Mouse (Mus musculus): Measurements from ENCODE around the gene Ash1l. TPM values are rescaled to one million over a fixed set of nuclear protein-coding genes. Genes with fewer than 3 reads are reported as not detected.

The Ash1l gene
- polyA plus RNA-seq, 1 experiment, result 32.6 TPM

DNA sequence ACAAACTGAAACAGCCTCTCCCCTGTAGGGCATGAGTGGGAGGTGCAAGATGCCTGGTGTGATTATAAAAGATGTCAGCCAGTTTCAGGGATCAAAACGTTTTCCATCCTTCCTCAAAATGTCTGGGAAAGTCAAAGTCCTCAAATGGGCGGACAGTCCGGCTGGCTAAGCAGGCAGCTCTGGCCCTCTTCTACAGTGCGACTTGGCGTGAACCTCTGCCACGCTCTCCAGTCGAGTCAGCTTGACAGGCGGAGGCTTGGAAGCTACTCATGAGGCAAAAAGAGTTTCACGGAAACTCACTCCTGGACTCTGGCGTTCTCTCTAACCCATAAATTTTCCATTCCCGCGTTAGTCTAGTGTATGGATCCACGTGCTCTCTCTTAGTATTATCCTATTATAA lies 31.4 kb upstream of the Ash1l start:
- no peak overlapping the region for H3K27ac ChIP-seq (ENCODE audit: insufficient read depth, low read length)
- H3K4me1 ChIP-seq (ENCODE audit: control insufficient read depth, insufficient read depth, low read length), result no peaks in the 10 kb centered on the region; the same call in 1 of the 2 replicates
- TF ChIP-seq POLR2A (IDR thresholded peaks at IDR 0.05; ENCODE audit: extremely low read depth, insufficient read depth, low read length), result no peak
- no peak for TF ChIP-seq CTCF (IDR thresholded peaks at IDR 0.05; ENCODE audit: extremely low read depth, insufficient read depth, low read length)
- no peak overlapping the region for H3K4me3 ChIP-seq (ENCODE audit: insufficient read depth, low read length)

DNA sequence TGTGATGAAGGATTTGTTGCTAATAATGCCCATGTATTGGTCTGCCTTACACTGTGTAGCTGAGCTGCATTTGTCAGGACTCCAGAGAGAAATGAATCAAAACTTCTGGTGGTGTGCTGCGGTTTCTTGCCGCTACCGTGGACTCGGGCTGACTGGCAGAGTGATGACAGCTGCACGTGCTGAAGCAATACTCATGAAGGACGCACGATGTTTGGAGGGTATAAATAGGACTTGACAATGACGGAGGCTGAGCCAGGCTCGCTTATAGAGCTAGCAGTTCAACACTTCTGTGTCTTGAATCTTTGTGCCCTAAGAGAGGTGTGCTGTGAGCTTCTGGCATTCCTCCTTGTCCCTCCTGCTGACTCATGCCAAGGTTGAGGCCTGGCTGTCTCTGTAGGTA lies 29.0 kb upstream of the Ash1l start:
- no peak for TF ChIP-seq CTCF (IDR thresholded peaks at IDR 0.05; ENCODE audit: extremely low read depth, insufficient read depth, low read length)
- TF ChIP-seq POLR2A (IDR thresholded peaks at IDR 0.05; ENCODE audit: extremely low read depth, insufficient read depth, low read length), result no peak
- Histone ChIP-seq H3K4me1 (ENCODE audit: control insufficient read depth, insufficient read depth, low read length) (no peaks in the 10 kb centered on the region), H3K27ac (ENCODE audit: insufficient read depth, low read length) (no peak overlapping the region), H3K4me3 (ENCODE audit: insufficient read depth, low read length) (no peak overlapping the region)

DNA sequence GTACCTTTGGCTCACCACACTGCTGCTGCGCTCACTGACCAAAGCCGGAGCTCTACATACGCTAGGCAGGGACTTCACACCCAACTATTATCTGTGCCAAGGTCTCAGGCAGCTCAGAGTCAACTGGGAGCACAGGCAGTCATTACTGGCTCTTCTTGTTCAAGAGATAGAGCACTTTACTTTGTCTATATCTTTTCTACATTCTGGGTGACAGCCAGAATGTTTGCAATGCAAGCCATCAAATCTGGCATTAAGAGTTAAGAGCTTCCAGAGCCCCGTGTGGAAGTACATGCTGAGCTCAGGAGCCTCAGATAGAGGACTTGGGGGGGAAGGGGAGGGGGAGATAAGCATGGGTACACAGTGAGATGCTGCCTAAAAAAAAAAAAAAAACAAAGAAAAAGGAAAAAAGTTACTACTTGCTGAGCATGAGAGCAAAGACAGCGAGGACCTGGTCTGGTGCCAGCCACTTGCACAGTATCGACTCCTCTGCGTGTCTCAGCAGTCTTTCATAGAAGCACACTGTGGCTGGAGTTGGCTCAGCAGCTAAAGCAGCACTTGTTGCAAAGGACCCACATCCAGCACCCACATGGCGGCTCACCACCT lies 26.3 kb upstream of the Ash1l start:
- H3K4me1 ChIP-seq (ENCODE audit: control insufficient read depth, insufficient read depth, low read length), result no peaks in the 10 kb centered on the region
- TF ChIP-seq CTCF (IDR thresholded peaks at IDR 0.05; ENCODE audit: extremely low read depth, insufficient read depth, low read length), result no peak
- no peak for TF ChIP-seq POLR2A (IDR thresholded peaks at IDR 0.05; ENCODE audit: extremely low read depth, insufficient read depth, low read length)

DNA sequence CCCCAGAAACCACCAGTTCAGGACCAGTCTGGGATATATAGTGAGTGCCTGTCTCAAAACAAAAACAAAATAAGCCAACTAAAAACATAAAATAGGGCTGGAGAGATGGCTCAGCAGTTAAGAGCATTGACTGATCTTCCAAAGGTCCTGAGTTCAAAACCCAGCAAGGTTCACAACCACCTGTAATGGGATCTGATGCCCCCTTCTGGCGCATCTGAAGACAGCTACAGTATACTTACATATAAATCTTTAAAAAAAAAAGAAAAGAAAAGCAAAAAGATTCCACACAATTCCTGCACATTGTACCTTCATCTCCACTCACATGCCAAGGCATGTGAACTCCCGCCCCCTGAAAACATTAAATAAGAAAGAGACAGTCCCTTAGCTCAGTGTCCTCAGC lies 24.8 kb upstream of the Ash1l start:
- Histone ChIP-seq H3K27ac (ENCODE audit: insufficient read depth, low read length) (no peak overlapping the region), H3K4me1 (ENCODE audit: control insufficient read depth, insufficient read depth, low read length) (no peaks in the 10 kb centered on the region), H3K4me3 (ENCODE audit: insufficient read depth, low read length) (no peak overlapping the region)
- TF ChIP-seq CTCF (IDR thresholded peaks at IDR 0.05; ENCODE audit: extremely low read depth, insufficient read depth, low read length) (no peak), POLR2A (IDR thresholded peaks at IDR 0.05; ENCODE audit: extremely low read depth, insufficient read depth, low read length) (no peak)

More for the DNA sequence above, 26.3 kb upstream of the Ash1l start:
- no peak overlapping the region for H3K4me3 ChIP-seq (ENCODE audit: insufficient read depth, low read length)
- no peak overlapping the region for H3K27ac ChIP-seq (ENCODE audit: insufficient read depth, low read length)

DNA sequence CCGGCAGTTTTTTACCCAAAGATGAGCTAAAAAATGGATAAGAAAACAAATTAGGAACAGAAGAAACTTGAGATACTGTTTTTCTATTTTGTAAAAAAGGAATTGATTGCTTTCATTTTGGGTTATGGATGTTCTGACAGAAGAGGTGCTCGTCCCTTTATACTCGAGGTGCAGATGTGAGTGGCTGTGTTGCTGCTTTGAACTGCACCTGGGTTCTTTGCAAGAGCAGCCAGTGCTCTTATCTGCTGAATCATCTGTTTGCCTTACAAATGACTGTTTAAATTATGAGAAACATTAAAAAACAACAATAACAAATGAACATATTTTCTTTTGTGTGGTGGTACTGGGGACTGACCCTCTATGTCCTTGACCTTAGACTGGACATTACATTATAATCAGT lies 20.9 kb upstream of the Ash1l start:
- no peaks in the 10 kb centered on the region for H3K4me1 ChIP-seq (ENCODE audit: control insufficient read depth, insufficient read depth, low read length)

DNA sequence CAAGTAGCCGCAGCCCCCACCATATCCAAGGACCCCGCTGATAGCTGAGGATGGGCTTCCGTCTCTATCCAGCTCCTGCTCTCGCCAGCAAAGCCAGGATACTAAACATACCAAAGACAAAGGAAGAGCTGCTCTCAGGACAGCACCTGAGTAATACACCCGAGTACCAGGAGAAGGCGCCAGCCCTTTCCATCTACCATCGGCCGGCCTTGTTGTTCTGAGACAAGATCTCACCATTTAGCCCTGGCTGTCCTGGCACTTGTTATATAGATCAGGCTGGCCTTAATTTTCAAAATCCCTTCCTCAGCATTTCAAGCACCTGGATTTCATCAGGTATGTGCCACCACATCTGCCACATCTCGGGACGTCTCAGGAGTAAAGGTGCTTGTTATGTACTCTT lies 11.4 kb upstream of the Ash1l start:
- H3K4me1 ChIP-seq (ENCODE audit: control insufficient read depth, insufficient read depth, low read length), result no peaks in the 10 kb centered on the region
- TF ChIP-seq CTCF (IDR thresholded peaks at IDR 0.05; ENCODE audit: extremely low read depth, insufficient read depth, low read length) (no peak), POLR2A (IDR thresholded peaks at IDR 0.05; ENCODE audit: extremely low read depth, insufficient read depth, low read length) (no peak)
- no peak overlapping the region for H3K4me3 ChIP-seq (ENCODE audit: insufficient read depth, low read length)
- no peak overlapping the region for H3K27ac ChIP-seq (ENCODE audit: insufficient read depth, low read length)

More for the DNA sequence above, 20.9 kb upstream of the Ash1l start:
- no peak overlapping the region for H3K4me3 ChIP-seq (ENCODE audit: insufficient read depth, low read length)
- no peak for TF ChIP-seq CTCF (IDR thresholded peaks at IDR 0.05; ENCODE audit: extremely low read depth, insufficient read depth, low read length)
- TF ChIP-seq POLR2A (IDR thresholded peaks at IDR 0.05; ENCODE audit: extremely low read depth, insufficient read depth, low read length), result no peak
- H3K27ac ChIP-seq (ENCODE audit: insufficient read depth, low read length), result no peak overlapping the region

DNA sequence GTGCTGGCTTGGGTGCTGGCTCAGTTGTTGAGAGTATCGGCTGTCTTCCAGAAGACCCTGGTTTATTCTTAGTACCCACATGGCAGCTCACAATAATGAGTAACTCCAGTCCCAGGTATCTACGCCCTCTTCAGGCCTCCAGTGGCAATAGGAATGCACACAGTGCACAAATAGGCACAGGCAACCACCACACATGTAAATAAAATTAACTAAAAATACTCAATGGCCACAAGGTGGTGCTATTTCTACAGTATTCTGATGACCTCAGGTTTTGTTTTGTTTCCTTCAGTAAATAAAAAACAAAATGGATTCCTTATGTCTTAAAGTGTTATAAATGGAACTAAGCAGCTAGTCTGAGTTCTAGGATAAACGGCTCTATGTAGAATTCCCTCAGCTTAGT lies 10.7 kb upstream of the Ash1l start:
- Histone ChIP-seq H3K27ac (ENCODE audit: insufficient read depth, low read length) (no peak overlapping the region), H3K4me3 (ENCODE audit: insufficient read depth, low read length) (no peak overlapping the region), H3K4me1 (ENCODE audit: control insufficient read depth, insufficient read depth, low read length) (no peaks in the 10 kb centered on the region)
- no peak for TF ChIP-seq POLR2A (IDR thresholded peaks at IDR 0.05; ENCODE audit: extremely low read depth, insufficient read depth, low read length)
- TF ChIP-seq CTCF (IDR thresholded peaks at IDR 0.05; ENCODE audit: extremely low read depth, insufficient read depth, low read length), result no peak; the same call in 1 of the 2 replicates

DNA sequence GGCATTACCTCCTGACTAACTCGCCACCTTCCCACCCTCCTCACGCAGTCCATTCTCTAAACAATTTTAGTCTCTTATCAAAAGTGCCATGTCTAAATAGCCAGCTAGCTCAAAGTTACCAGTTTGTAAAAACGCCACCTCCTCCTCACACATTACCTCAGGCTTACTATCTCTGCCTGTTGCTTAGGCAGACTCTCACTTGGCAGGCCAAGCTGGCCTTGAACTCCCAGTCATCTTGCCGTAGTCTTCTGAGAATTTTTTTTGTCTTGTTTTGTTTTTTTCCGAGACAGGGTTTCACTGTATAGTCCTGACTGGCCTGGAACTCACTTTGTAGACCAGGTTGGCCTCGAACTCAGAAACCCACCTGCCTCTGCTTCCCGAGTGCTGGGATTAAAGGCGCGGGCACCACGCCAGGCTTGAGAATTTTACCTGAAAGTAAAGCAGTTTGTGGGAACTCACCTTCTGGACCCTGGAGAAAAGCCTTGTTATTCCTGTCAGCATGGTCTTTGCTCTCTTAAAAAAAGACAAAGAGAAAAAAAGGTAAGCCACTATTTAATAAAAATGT lies 8.0 kb upstream of the Ash1l start:
- no peak overlapping the region for H3K27ac ChIP-seq (ENCODE audit: insufficient read depth, low read length)
- no peaks in the 10 kb centered on the region for H3K4me1 ChIP-seq (ENCODE audit: control insufficient read depth, insufficient read depth, low read length)
- TF ChIP-seq POLR2A (IDR thresholded peaks at IDR 0.05; ENCODE audit: extremely low read depth, insufficient read depth, low read length) (no peak), CTCF (IDR thresholded peaks at IDR 0.05; ENCODE audit: extremely low read depth, insufficient read depth, low read length) (no peak)
- no peak overlapping the region for H3K4me3 ChIP-seq (ENCODE audit: insufficient read depth, low read length)

DNA sequence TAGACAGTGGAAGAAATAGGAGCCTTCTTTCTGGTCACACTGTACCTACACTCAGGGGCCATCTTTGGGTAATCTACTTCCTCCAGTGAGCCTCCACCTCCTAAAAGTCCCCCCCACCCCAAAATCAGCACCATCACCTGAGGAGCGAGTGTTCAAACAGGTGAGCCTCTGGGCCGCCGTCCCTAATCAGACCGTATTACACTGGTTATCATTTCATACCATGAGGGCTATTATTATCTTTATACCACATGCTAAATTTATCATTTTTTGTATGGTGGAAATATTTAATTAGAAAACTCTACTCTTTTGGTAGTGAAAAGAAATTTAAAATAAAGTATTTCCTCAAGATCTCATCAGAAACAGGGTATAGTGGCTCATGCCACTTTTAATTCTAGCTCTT lies 6.3 kb upstream of the Ash1l start:
- no peaks in the 10 kb centered on the region for H3K4me1 ChIP-seq (ENCODE audit: control insufficient read depth, insufficient read depth, low read length)
- TF ChIP-seq CTCF (IDR thresholded peaks at IDR 0.05; ENCODE audit: extremely low read depth, insufficient read depth, low read length) (no peak), POLR2A (IDR thresholded peaks at IDR 0.05; ENCODE audit: extremely low read depth, insufficient read depth, low read length) (no peak)
- no peak overlapping the region for H3K4me3 ChIP-seq (ENCODE audit: insufficient read depth, low read length)
- H3K27ac ChIP-seq (ENCODE audit: insufficient read depth, low read length), result no peak overlapping the region

Measured in cortical plate, adult 2 months (tissue).